Mouse (Mus musculus) Patski (cell line): ENCODE data around the gene Dock1. TPM values are rescaled to one million over a fixed set of nuclear protein-coding genes. Genes with fewer than 3 reads are reported as not detected.
A peak's percentile ranks its signal among the peaks of the same experiment; 100 is the strongest.

Experiments
- ATAC-seq: fragments of 100-300 bp; one replicate; pipeline ENCODE4 v1.8.0; 2021
- CTCF ChIA-PET: fragments of 350-600 bp; sonication (Branson Sonifier 250); formaldehyde crosslinking; loops from one replicate; lab custom pipeline; 2022; ENCODE audit warnings: inconsistent platforms; lab: Charles Lee
- POLR2A ChIA-PET: fragments of 350-600 bp; sonication (Branson Sonifier 250); formaldehyde crosslinking; loops from one replicate; lab custom pipeline; 2022; ENCODE audit warnings: antibody characterized with exemption, inconsistent platforms; lab: Charles Lee
- DNase-seq: peaks from one replicate; pipeline ENCODE4 v3.0.0-alpha.2; 2011; ENCODE audit warnings: low read depth, low spot score
- H3K27me3 ChIP-seq: fragments of 371-371 bp; one replicate; pipeline ENCODE4 v1.5.1; 2021
- CTCF ChIP-seq: fragments of 100-300 bp; IDR thresholded peaks from one replicate; pipeline ENCODE4 v1.5.1; 2021
- in situ Hi-C: fragments of 300-500 bp; cut with MboI; formaldehyde crosslinking; loops from 3 replicates; pipeline ENCODE4 v1.11.1; 2018; ENCODE audit warnings: low pct_unique_long_range_greater_than_20kb, mixed read lengths
- polyA plus RNA-seq: library from polyadenylated mRNA; unstranded; gene quantifications from one replicate; pipeline ENCODE4 v1.2.3, GENCODE M21; 2021

The Dock1 gene
- polyA plus RNA-seq, 1 experiment from 2014 or later = 75.3 TPM

DNA sequence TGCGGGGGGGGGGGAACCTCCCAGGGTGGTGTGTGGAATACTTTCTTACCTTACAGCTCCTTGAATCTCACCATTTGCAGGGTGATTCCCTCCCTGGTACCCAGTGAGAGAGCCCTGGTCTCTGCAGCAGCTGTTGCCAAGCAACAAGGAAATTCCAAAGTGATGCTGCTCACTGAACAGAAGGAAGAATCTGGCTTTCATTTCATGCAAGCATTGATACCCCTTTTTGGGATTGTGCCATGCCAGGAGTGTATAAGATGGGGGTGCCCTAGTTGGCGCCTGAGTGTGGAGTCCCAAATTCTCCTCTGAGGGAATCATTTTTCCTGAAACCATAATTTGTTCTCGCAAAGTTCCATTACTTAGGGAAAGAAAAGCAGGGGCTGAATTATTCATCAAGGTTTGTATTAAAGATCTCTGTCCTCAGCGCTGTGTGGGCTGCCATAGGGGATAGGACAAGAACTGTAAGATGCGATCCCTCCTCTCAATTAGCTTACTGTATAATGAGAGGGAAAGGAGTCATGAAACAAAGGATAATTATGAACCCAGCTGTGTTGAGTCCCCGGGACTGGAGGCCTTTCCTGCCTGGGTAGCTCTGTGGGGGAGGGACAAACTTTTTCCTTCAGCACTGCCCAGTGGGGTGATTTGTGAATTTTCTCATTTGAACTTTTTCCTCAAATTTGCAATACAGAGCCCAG lies 104.2 kb downstream of the Dock1 start:
- CTCF ChIA-PET = interaction anchor here (1.2 kb wide), 1 partner anchor 22 kb away, joined by 5 read pairs; no protein-coding TSS in a partner anchor
- POLR2A ChIA-PET = interaction anchor here (0.6 to 0.7 kb wide), 3 partner anchors 8 to 85 kb away, joined by 4 read pairs; no protein-coding TSS in a partner anchor
- H3K27me3 ChIP-seq = no peaks in the 10 kb centered on the region
- DNase-seq (no peak), ATAC-seq (no peak)
- in situ Hi-C loops = loop anchor here (25.0 kb wide), 1 partner anchor 512 kb away; no protein-coding TSS in a partner anchor
- no peak for TF ChIP-seq CTCF

DNA sequence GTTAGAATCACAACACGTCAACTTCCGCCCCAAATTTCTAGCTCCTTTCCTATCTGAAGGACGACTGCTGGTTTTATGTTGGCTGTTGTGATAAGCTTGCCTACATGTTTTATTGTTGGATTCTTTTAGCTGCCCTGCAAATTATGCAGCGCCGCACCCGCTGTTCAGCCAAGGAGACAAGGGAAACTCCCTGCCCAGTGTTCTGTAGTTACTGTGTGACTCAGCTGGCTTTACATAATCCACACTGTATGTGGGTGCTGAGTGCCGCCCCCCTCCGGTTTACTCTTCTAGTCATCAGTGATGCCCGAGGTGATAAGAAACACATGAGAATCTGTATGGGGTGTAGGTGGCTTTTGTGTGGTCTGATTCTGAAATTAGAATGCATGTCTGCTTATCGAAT lies 105.2 kb downstream of the Dock1 start:
- peak; percentile 48 for ATAC-seq
- in situ Hi-C loops = no loop called here
- no peaks in the 10 kb centered on the region for H3K27me3 ChIP-seq
- ChIA-PET CTCF (interaction anchor here (1.2 to 1.9 kb wide), 3 partner anchors 10 to 23 kb away, joined by 3 to 5 read pairs (median 5); no protein-coding TSS in a partner anchor), POLR2A (interaction anchor here (0.6 kb wide), 1 partner anchor 556 kb away, joined by 3 read pairs; no protein-coding TSS in a partner anchor)
- no peak for DNase-seq
- peak; percentile 48 for TF ChIP-seq CTCF

DNA sequence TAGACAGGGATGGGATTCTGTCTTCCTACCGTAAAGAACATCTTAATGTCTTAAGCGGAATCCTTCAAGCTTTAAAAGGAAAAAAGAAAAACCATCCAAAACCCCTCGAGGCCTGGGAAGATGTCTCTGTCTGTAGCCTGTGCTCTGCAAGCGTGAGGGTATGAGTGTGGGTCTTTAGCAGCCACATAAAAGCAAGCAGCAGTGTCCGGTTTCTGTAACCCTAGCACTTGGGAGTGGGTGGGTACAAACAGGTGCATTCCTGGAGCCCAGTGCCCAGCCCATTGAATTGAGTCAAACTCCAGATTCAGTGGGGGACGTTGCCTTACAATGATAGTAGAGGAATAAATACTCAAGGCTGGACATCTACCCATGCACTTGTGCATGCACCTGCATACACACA lies 105.9 kb downstream of the Dock1 start:
- ChIA-PET CTCF (interaction anchor here (1.3 to 1.9 kb wide), 2 partner anchors 9 to 11 kb away, joined by 3 to 5 read pairs; no protein-coding TSS in a partner anchor), POLR2A (interaction anchor here (0.5 kb wide), 1 partner anchor 76 kb away, joined by 3 read pairs; no protein-coding TSS in a partner anchor)
- no peak for TF ChIP-seq CTCF
- DNase-seq = no peak
- ATAC-seq = no peak
- in situ Hi-C loops = no loop called here
- no peaks in the 10 kb centered on the region for H3K27me3 ChIP-seq

DNA sequence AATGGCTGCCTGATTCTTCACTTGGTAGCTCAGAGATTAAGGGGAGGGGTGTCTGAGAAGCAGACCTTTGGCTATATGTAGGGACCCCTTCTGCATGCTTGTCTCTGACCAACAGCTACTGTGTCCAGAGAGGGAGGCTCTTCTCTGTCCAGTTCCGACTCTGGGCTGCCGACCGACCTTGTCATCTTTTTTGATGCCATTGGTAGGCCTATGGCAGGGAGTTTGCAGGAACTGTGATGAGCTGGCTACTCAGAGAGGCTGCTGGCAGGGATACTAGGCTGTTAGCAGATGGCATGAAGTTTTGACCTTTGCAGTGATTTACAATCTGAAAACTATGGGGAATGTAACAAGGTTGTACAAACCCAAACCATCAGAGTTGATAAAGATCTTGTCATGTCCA lies 109.3 kb downstream of the Dock1 start:
- CTCF ChIA-PET = interaction anchor here (1.8 kb wide), 1 partner anchor 21 kb away, joined by 4 read pairs; no protein-coding TSS in a partner anchor
- DNase-seq = no peak
- no peak for ATAC-seq
- POLR2A ChIA-PET = interaction anchor here (0.8 kb wide), 1 partner anchor 13 kb away, joined by 3 read pairs; no protein-coding TSS in a partner anchor
- no peak for TF ChIP-seq CTCF
- no peaks in the 10 kb centered on the region for H3K27me3 ChIP-seq
- in situ Hi-C loops = no loop called here

DNA sequence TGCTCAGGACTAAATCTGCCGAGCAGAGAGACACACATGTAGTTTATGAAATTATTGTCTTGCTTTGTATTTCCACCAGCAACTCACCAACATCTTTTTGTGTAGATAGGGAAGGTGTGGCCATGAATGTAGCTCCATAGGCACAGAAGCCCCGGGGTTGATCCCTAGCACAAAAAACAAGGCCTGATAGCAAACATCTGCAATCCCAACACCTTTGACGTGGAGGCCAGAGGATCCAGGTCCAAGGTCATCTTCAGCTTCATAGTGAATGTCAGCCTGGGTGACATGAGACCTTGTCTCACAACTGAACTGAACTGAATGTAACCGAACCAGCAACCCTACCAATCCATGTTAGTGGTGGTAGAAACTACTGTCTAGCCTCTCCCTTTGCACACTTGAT lies 116.7 kb downstream of the Dock1 start:
- in situ Hi-C loops = no loop called here
- ATAC-seq = no peak
- CTCF ChIA-PET = interaction anchor here (1.0 kb wide), 1 partner anchor 11 kb away, joined by 3 read pairs; no protein-coding TSS in a partner anchor

DNA sequence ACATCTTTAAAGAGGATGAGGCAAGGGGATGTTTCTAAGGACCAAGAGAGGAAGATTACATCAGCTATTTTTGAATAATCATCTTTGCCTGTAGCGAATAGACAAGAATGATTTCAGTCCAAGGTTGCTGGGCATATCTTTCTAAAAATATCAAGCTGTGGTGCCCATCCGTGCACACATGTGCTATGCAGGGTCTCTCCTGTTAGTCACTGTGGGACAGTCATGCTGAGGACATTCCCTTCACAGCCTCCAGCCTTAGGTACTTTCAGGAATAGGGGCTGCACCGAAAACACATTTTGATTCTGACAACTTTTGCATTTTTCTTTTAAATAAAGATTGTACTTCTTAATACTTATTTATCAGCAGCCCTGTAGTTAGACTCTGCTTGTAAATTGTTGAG lies 124.4 kb downstream of the Dock1 start:
- in situ Hi-C loops = no loop called here
- DNase-seq (no peak), ATAC-seq (no peak)
- no peak for TF ChIP-seq CTCF
- H3K27me3 ChIP-seq = no peaks in the 10 kb centered on the region
- ChIA-PET POLR2A (no interaction called here), CTCF (no interaction called here)

More for the DNA sequence above, 116.7 kb downstream of the Dock1 start:
- DNase-seq = no peak
- TF ChIP-seq CTCF = no peak
- H3K27me3 ChIP-seq = no peaks in the 10 kb centered on the region
- POLR2A ChIA-PET = no interaction called here

DNA sequence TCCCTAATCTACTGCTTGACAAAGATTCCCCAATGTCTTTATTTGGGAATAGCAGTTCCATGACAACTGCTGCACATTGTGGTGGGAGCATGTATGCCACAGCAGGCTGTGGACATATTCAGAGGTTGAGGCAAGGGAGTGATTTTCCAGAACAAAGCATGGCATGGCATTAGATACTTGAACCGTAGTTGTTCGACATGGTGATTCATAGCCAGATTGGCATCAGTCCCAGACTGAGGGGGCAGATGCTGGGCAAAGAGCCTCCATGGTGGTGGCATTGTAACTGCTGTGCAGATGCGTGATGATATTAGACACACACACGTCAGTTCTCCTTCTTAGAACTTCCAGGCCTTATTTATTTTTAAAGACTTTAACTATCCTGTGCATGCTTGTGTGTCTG lies 129.6 kb downstream of the Dock1 start:
- in situ Hi-C loops = no loop called here
- no peak for TF ChIP-seq CTCF
- ATAC-seq (no peak), DNase-seq (peak; percentile 71)
- POLR2A ChIA-PET = no interaction called here
- no peaks in the 10 kb centered on the region for H3K27me3 ChIP-seq
- CTCF ChIA-PET = no interaction called here

DNA sequence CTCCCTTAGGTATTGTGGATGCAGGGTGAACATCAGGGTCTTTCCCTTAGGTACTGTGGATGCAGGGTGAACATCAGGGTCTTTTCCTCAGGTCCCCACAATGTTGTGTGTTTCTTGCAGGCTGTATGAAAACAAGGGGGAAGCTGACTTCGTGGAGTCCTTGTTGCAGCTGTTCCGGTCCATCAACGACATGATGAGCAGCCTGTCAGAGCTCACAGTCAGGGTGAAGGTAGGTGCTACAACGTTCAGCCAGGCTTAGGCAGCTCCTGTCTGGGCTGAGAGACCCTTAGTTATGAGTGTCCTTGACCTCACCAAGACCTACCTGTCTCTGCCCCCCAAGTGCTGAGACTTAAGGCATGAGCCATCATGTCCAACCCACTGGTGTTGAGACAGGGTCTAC lies 134.0 kb downstream of the Dock1 start:
- H3K27me3 ChIP-seq = no peaks in the 10 kb centered on the region
- POLR2A ChIA-PET = no interaction called here
- ATAC-seq = no peak
- no peak for DNase-seq
- in situ Hi-C loops = no loop called here
- CTCF ChIA-PET = no interaction called here
- no peak for TF ChIP-seq CTCF

DNA sequence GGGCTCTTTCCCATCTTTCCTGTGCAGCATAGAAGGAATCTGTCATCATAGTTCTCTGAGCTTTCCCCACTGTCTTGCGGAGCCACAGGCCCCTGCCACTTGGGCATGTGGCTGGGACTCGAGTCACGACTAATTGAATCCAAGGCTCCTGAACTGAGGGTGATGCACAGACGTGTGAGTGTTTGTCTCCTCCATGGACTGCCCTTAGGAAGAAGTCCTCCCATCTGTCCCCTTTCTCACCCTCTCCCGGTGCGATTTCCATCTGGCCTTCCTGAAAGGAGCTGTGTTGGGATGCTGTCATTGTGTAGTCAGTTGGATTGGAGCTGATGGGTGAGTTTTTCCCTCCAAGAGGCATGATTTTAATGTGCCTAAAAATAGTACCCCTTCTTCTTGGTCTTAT lies 136.3 kb downstream of the Dock1 start:
- in situ Hi-C loops = no loop called here
- ATAC-seq = no peak

DNA sequence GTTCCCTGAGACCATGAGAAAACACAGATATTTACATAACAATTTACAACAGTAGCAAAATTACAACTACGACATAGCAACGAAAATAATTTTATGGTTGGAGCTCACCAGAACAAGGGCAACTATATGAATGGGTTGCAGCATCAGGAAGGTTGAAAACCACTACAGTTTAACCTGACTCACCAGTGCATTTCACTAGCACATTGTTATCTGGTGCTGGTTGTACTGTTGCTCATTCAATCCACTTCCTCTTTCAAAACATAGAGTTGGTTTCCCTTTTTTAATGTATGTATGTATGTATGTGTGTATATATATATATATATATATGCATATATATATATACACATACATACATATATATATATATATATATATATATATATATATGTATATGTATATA lies 138.0 kb downstream of the Dock1 start:
- no peaks in the 10 kb centered on the region for H3K27me3 ChIP-seq
- in situ Hi-C loops = no loop called here
- TF ChIP-seq CTCF = no peak
- CTCF ChIA-PET = no interaction called here
- ATAC-seq (no peak), DNase-seq (no peak)
- POLR2A ChIA-PET = no interaction called here

More for the DNA sequence above, 136.3 kb downstream of the Dock1 start:
- ChIA-PET POLR2A (no interaction called here), CTCF (no interaction called here)
- DNase-seq = no peak
- no peak for TF ChIP-seq CTCF
- no peaks in the 10 kb centered on the region for H3K27me3 ChIP-seq
